ENCODE assay signal across 26 mouse cellular contexts in genomic region chr8:34692606-34693005, GRCm38 (mm10).
DNase-seq lines count a peak whose midpoint lies in the region; ATAC-seq and TF ChIP-seq lines count a peak whose summit lies in the region.
"Had no signal": no experiment of that assay in that cellular context is flagged by ENCODE, and none has a peak within 500 bp of the region (broad histone marks: within the 10 kb centered on the region; RNA-seq: fewer than 3 reads in every experiment).

No protein-coding gene starts in this region.

- TF ChIP-seq CTCF in liver, adult 2 months (IDR thresholded peaks at IDR 0.05; ENCODE audit: low read depth, low read length) = no peak

- TF ChIP-seq POLR2A in liver, adult 2 months (IDR thresholded peaks at IDR 0.05; ENCODE audit: extremely low read depth, insufficient read depth, low read length) = no peak

- H3K27ac ChIP-seq in liver, adult 2 months (replicated peaks; ENCODE audit: insufficient read depth, low read depth, low read length) = no peak overlapping the region
- H3K27ac ChIP-seq: embryonic facial prominence, embryonic 10.5 days; forebrain, embryonic 10.5 days; hindbrain, embryonic 15.5 days; layer of hippocampus, adult 2 months; limb, embryonic 12.5 days; liver, embryonic 14.5 days; midbrain, embryonic 10.5 days; neural tube, embryonic 15.5 days had no signal

- no peaks in the 10 kb centered on the region for H3K36me3 ChIP-seq in liver, adult 2 months (ENCODE audit: control insufficient read depth, insufficient read depth, low read length)
- H3K36me3 ChIP-seq: embryonic facial prominence, embryonic 10.5 days; forebrain, embryonic 10.5 days; hindbrain, embryonic 15.5 days; limb, embryonic 12.5 days; midbrain, embryonic 10.5 days; neural tube, embryonic 15.5 days had no signal

- H3K27me3 ChIP-seq in liver, adult 2 months (ENCODE audit: control insufficient read depth, insufficient read depth, low read length) = no peaks in the 10 kb centered on the region
- H3K27me3 ChIP-seq: neural tube, embryonic 15.5 days had no signal

- H3K9ac ChIP-seq in liver, adult 2 months (ENCODE audit: low read depth, low read length) = no peak overlapping the region
- H3K9ac ChIP-seq: hindbrain, embryonic 15.5 days; limb, embryonic 12.5 days; liver, embryonic 14.5 days; neural tube, embryonic 15.5 days had no signal

- H3K4me3 ChIP-seq in liver, adult 2 months (ENCODE audit: insufficient read depth, low read depth, low read length) = no peak overlapping the region
- H3K4me3 ChIP-seq: embryonic facial prominence, embryonic 10.5 days; forebrain, embryonic 10.5 days; hindbrain, embryonic 15.5 days; layer of hippocampus, adult 2 months; limb, embryonic 12.5 days; midbrain, embryonic 10.5 days; neural tube, embryonic 15.5 days had no signal

- DNase-seq in liver, adult 2 months (ENCODE audit: extremely low read depth, low read depth, low spot score) = peak; percentile 66
- DNase-seq in liver = no peak
- DNase-seq in CD4-positive helper T cell, adult 2 months (ENCODE audit: low read depth, low spot score) = peak; percentile 17
- DNase-seq in induced T-regulatory cell, adult 2 months (ENCODE audit: low read depth) = peak; percentile 65
- peak; percentile 30 for DNase-seq in lung, postnatal 25 days (ENCODE audit: low spot score)
- DNase-seq in cerebellum, adult 8-10 months = no peak
- DNase-seq in right cerebral cortex, postnatal 10 days (ENCODE audit: low spot score in 2 of 2) = no peak
- DNase-seq: adrenal gland, postnatal 25 days; cerebellum, adult 11 months; cerebellum, postnatal 10 days; gastrocnemius, postnatal 25 days; heart, postnatal 4 days; kidney, adult 9 months; kidney, postnatal 14 days; right cerebral cortex, adult 18-20 months had no signal

- 28% methylated on average over 13 of the region's 13 CpGs for WGBS in liver, adult 2 months

- no peak for ATAC-seq in cerebellum, adult (ENCODE audit: insufficient number of reproducible peaks, low FRiP score, low TSS enrichment)
- ATAC-seq: forebrain, embryonic 16.5 days; intestine, embryonic 16.5 days had no signal

- no peaks in the 10 kb centered on the region for H3K79me2 ChIP-seq in liver, adult 2 months (ENCODE audit: control insufficient read depth, insufficient read depth, low read length)

- peaks cover 4% of the 10 kb centered on the region for H3K4me1 ChIP-seq in liver, adult 2 months (ENCODE audit: control insufficient read depth, insufficient read depth, low read length)

Comparison
In these comparisons a context has a peak if more than half of its experiments do, and no peak if none do; other contexts are left out.
1. DNase-seq: peak in liver, adult 2 months (single experiment), CD4-positive helper T cell, adult 2 months (single experiment), induced T-regulatory cell, adult 2 months (single experiment) and lung, postnatal 25 days (single experiment); none in liver (single experiment), cerebellum, adult 8-10 months (single experiment) and right cerebral cortex, postnatal 10 days (0 of 2).